Mouse (Mus musculus) bone marrow, adult 2 months (tissue): ENCODE results near the gene Zfp185. TPM values are rescaled to one million over a fixed set of nuclear protein-coding genes. Genes with fewer than 3 reads are reported as not detected.

Experiments
- polyA plus RNA-seq: library from polyadenylated mRNA; stranded (reverse); fragments of >200 nt; gene quantifications from 2 replicates; pipeline ENCODE4 v1.2.4, GENCODE M21; 2011; ENCODE audit warnings: low replicate concordance; ENCODE audit not compliant: missing spikeins, insufficient read depth, insufficient read length

Zfp185 gene
- polyA plus RNA-seq, 1 experiment, result 0.42 TPM

Other genes starting within 250 kb of the Zfp185 start
- not detected in 2 replicates for gene Gabrq, start 162.2 kb upstream of the Zfp185 start, polyA plus RNA-seq
- 14.3 and 20.8 TPM in 2 replicates for gene Cetn2, start 68.9 kb upstream of the Zfp185 start, polyA plus RNA-seq
- gene Nsdhl, start 68.8 kb upstream of the Zfp185 start, polyA plus RNA-seq, result 4.9 and 8.6 TPM in 2 replicates
- not detected in 2 replicates for gene Pnma5, start 49.8 kb downstream of the Zfp185 start, polyA plus RNA-seq
- gene Pnma3, start 77.4 kb downstream of the Zfp185 start, polyA plus RNA-seq, result not detected in 2 replicates
- gene Xlr4a, start 95.1 kb downstream of the Zfp185 start, polyA plus RNA-seq, result 2.2 and 10.0 TPM in 2 replicates
- 3.3 TPM in 1 of 2 replicates, not detected in the other for gene Xlr3a, start 109.8 kb downstream of the Zfp185 start, polyA plus RNA-seq
- not detected in 2 replicates for gene Gm14685, start 129.7 kb downstream of the Zfp185 start, polyA plus RNA-seq
- not detected in 2 replicates for gene Xlr5b, start 161.5 kb downstream of the Zfp185 start, polyA plus RNA-seq
- gene DXBay18, start 162.1 kb downstream of the Zfp185 start, polyA plus RNA-seq, result not detected in 2 replicates
- gene Spin2d, start 189.7 kb downstream of the Zfp185 start, polyA plus RNA-seq, result not detected in 2 replicates
- gene Xlr3b, start 204.9 kb downstream of the Zfp185 start, polyA plus RNA-seq, result 5.4 TPM in 1 of 2 replicates, not detected in the other
- gene Xlr4b, start 227.0 kb downstream of the Zfp185 start, polyA plus RNA-seq, result 3.9 and 26.1 TPM in 2 replicates
- 1.4 and 2.0 TPM in 2 replicates for gene F8a, start 241.0 kb downstream of the Zfp185 start, polyA plus RNA-seq